Mouse (Mus musculus) spleen, embryonic (tissue): Measurements from ENCODE around the gene Gtpbp2.

Experiments used
- CTCF ChIA-PET: fragments of 350-600 bp; sonication (Branson Sonifier 250); formaldehyde crosslinking; loops from one replicate; lab custom pipeline; 2022; lab: Charles Lee

The Gtpbp2 gene

GRCm38 (mm10) chr17:46160686-46161085 is at the start of gene Gtpbp2:
Gtpbp2 (plus strand) TSS chr17:46161032.
- CTCF ChIA-PET, result interaction anchor here (0.6 kb wide), 1 partner anchor 14 kb away, joined by 10 read pairs; no protein-coding TSS in a partner anchor

- CTCF ChIA-PET, result no interaction called here
These were observed 45.3 kb upstream of the Gtpbp2 start for GRCm38 (mm10) chr17:46115489-46115888.

- CTCF ChIA-PET, result no interaction called here
These were observed 44.7 kb upstream of the Gtpbp2 start for GRCm38 (mm10) chr17:46116138-46116537.

GRCm38 (mm10) chr17:46116881-46117280 is 44.0 kb upstream of the Gtpbp2 start:
- CTCF ChIA-PET, result no interaction called here

- CTCF ChIA-PET, result no interaction called here
These were observed 43.0 kb upstream of the Gtpbp2 start for GRCm38 (mm10) chr17:46117623-46118422.

- CTCF ChIA-PET, result no interaction called here
These were observed 42.4 kb upstream of the Gtpbp2 start for GRCm38 (mm10) chr17:46118423-46118850.

- CTCF ChIA-PET, result no interaction called here
These were observed 41.2 kb upstream of the Gtpbp2 start for GRCm38 (mm10) chr17:46119641-46120040.

GRCm38 (mm10) chr17:46122791-46123190 is 38.0 kb upstream of the Gtpbp2 start:
- CTCF ChIA-PET, result no interaction called here

GRCm38 (mm10) chr17:46123285-46123684 is 37.5 kb upstream of the Gtpbp2 start:
- CTCF ChIA-PET, result no interaction called here

GRCm38 (mm10) chr17:46123953-46124700 is 36.7 kb upstream of the Gtpbp2 start:
- CTCF ChIA-PET, result no interaction called here

- CTCF ChIA-PET, result no interaction called here
These were observed 34.2 kb upstream of the Gtpbp2 start for GRCm38 (mm10) chr17:46126608-46127007.

- CTCF ChIA-PET, result no interaction called here
These were observed 32.9 kb upstream of the Gtpbp2 start for GRCm38 (mm10) chr17:46127814-46128493.

GRCm38 (mm10) chr17:46129741-46130498 is 30.9 kb upstream of the Gtpbp2 start:
- CTCF ChIA-PET, result no interaction called here

- CTCF ChIA-PET, result interaction anchor here (0.5 to 1.9 kb wide), 3 partner anchors 40 to 557 kb away, joined by 3 to 9 read pairs (median 6); no protein-coding TSS in a partner anchor
These were observed 28.6 kb upstream of the Gtpbp2 start for GRCm38 (mm10) chr17:46132058-46132718.

- CTCF ChIA-PET, result interaction anchor here (0.7 to 1.9 kb wide), 2 partner anchors 39 to 402 kb away, joined by 3 to 6 read pairs; no protein-coding TSS in a partner anchor
These were observed 28.0 kb upstream of the Gtpbp2 start for GRCm38 (mm10) chr17:46132862-46133261.

GRCm38 (mm10) chr17:46138563-46139236 is 22.1 kb upstream of the Gtpbp2 start:
- CTCF ChIA-PET, result no interaction called here

- CTCF ChIA-PET, result no interaction called here
These were observed 21.0 kb upstream of the Gtpbp2 start for GRCm38 (mm10) chr17:46139872-46140271.

GRCm38 (mm10) chr17:46143578-46144423 is 17.0 kb upstream of the Gtpbp2 start, which contains the start of gene Rsph9:
Rsph9 (minus strand) TSS chr17:46144216.
- CTCF ChIA-PET, result interaction anchor here (0.5 to 0.7 kb wide), 2 partner anchors 502 to 569 kb away, joined by 7 to 9 read pairs; no protein-coding TSS in a partner anchor
